Mouse (Mus musculus) midbrain, embryonic 12.5 days (tissue): ENCODE results near the gene Fbxl17. TPM values are rescaled to one million over a fixed set of nuclear protein-coding genes. Genes with fewer than 3 reads are reported as not detected.

Experiments
- ATAC-seq: fragments of 200-750 bp; cut with Nextera tagmentation; 2 replicates; pipeline ENCODE4 v1.8.0; 2017; ENCODE audit warnings: low read depth, moderate TSS enrichment, moderate library complexity; ENCODE audit not compliant: low FRiP score
- H3K27ac ChIP-seq: fragments of 300-500 bp; sonication (generic); replicated peaks from 2 replicates; pipeline ENCODE4 v1.5.1; 2016; ENCODE audit warnings: mild to moderate bottlenecking
- H3K27me3 ChIP-seq: fragments of 300-500 bp; sonication (generic); 2 replicates; pipeline ENCODE4 v1.6.1; 2016; ENCODE audit warnings: mild to moderate bottlenecking
- H3K36me3 ChIP-seq: fragments of 300-500 bp; sonication (generic); 2 replicates; pipeline ENCODE4 v1.6.1; 2016
- H3K4me1 ChIP-seq: fragments of 300-500 bp; sonication (generic); 2 replicates; pipeline ENCODE4 v1.6.1; 2016
- H3K4me2 ChIP-seq: fragments of 300-500 bp; sonication (generic); replicated peaks from 2 replicates; pipeline ENCODE4 v1.6.1; 2016; ENCODE audit warnings: mild to moderate bottlenecking, moderate library complexity
- H3K4me3 ChIP-seq: fragments of 300-500 bp; sonication (generic); 2 replicates; pipeline ENCODE4 v1.5.1; 2016; ENCODE audit warnings: mild to moderate bottlenecking
- H3K9ac ChIP-seq: fragments of 300-500 bp; sonication (generic); replicated peaks from 2 replicates; pipeline ENCODE4 v1.6.1; 2016; ENCODE audit warnings: mild to moderate bottlenecking, moderate library complexity
- H3K9me3 ChIP-seq: fragments of 300-500 bp; sonication (generic); 2 replicates; pipeline ENCODE4 v1.6.1; 2016; ENCODE audit warnings: mild to moderate bottlenecking
- WGBS: fragments of 180-500 bp; shearing (Covaris S2); methylation state at CpG from one replicate; pipeline ENCODE4 v1.1.7; 2016; 5-methylcytosine and 5-hydroxymethylcytosine counted together
- polyA plus RNA-seq: library from polyadenylated mRNA; unstranded; fragments of >200 nt; fragmentation: Nextera tagmentation; extraction: Ambion mirVana; gene quantifications from 2 replicates; pipeline ENCODE4 v1.2.1, GENCODE M21; 2016

The Fbxl17 gene
- polyA plus RNA-seq, 1 experiment from 2014 or later = 37.1 TPM

GRCm38 (mm10) chr17:63145311-63145741, 354.5 kb downstream of the Fbxl17 start:
- Histone ChIP-seq H3K27ac (peak overlapping the region; percentile 93), H3K36me3 (no peaks in the 10 kb centered on the region), H3K9ac (no peak overlapping the region), H3K4me3 (no peak overlapping the region), H3K9me3 (no peaks in the 10 kb centered on the region), H3K4me2 (peak overlapping the region; percentile 36), H3K4me1 (peaks cover 47% of the 10 kb centered on the region), H3K27me3 (peaks cover 11% of the 10 kb centered on the region)
- 20% methylated on average over 5 of the region's 5 CpGs for WGBS
- peak; percentile 91 for ATAC-seq

GRCm38 (mm10) chr17:63143825-63144224, 356.0 kb downstream of the Fbxl17 start:
- no peak overlapping the region for H3K9ac ChIP-seq
- whole genome bisulfite sequencing = 17% methylated on average over 7 of the region's 7 CpGs
- no peak for ATAC-seq
- peak overlapping the region; percentile 83 for H3K27ac ChIP-seq
- peak overlapping the region; percentile 37 for H3K4me2 ChIP-seq
- H3K4me3 ChIP-seq = no peak overlapping the region
- H3K4me1 ChIP-seq = peaks cover 45% of the 10 kb centered on the region
- H3K27me3 ChIP-seq = peaks cover 11% of the 10 kb centered on the region
- H3K36me3 ChIP-seq = no peaks in the 10 kb centered on the region
- no peaks in the 10 kb centered on the region for H3K9me3 ChIP-seq

GRCm38 (mm10) chr17:63134805-63135204, 365.0 kb downstream of the Fbxl17 start:
- H3K9me3 ChIP-seq = 0 out of 2 replicates have a peak, but pooled peaks cover 6% of the 10 kb centered on the region
- no peak overlapping the region for H3K9ac ChIP-seq
- peaks cover 3% of the 10 kb centered on the region; the same call in 1 of the 2 replicates for H3K36me3 ChIP-seq
- H3K4me2 ChIP-seq = no peak overlapping the region
- 87% methylated on average over 5 of the region's 5 CpGs for WGBS
- H3K27me3 ChIP-seq = no peaks in the 10 kb centered on the region
- no peak for ATAC-seq
- H3K4me1 ChIP-seq = 0 out of 2 replicates have a peak, but pooled peaks cover 3% of the 10 kb centered on the region
- H3K4me3 ChIP-seq = no peak overlapping the region
- H3K27ac ChIP-seq = no peak overlapping the region

- Histone ChIP-seq H3K9me3 (no peaks in the 10 kb centered on the region), H3K36me3 (no peaks in the 10 kb centered on the region), H3K9ac (no peak overlapping the region), H3K27me3 (no peaks in the 10 kb centered on the region), H3K27ac (no peak overlapping the region), H3K4me2 (no peak overlapping the region), H3K4me3 (no peak overlapping the region), H3K4me1 (peaks cover 7% of the 10 kb centered on the region; the same call in 1 of the 2 replicates)
- no peak for ATAC-seq
- WGBS = 76% methylated on average over 2 of the region's 2 CpGs
These were observed 377.4 kb downstream of the Fbxl17 start for GRCm38 (mm10) chr17:63122427-63122826.

GRCm38 (mm10) chr17:63119701-63120100, 380.1 kb downstream of the Fbxl17 start:
- Histone ChIP-seq H3K27me3 (0 out of 2 replicates have a peak, but pooled peaks cover 3% of the 10 kb centered on the region), H3K4me2 (no peak overlapping the region), H3K4me3 (no peak overlapping the region), H3K36me3 (no peaks in the 10 kb centered on the region), H3K27ac (no peak overlapping the region), H3K9me3 (no peaks in the 10 kb centered on the region), H3K9ac (no peak overlapping the region), H3K4me1 (peaks cover 7% of the 10 kb centered on the region; the same call in 1 of the 2 replicates)
- WGBS = 84% methylated on average over 3 of the region's 3 CpGs
- no peak for ATAC-seq

- no peak for ATAC-seq
- H3K9me3 ChIP-seq = no peaks in the 10 kb centered on the region
- no peak overlapping the region for H3K4me2 ChIP-seq
- no peak overlapping the region for H3K4me3 ChIP-seq
- peaks cover 6% of the 10 kb centered on the region; the same call in 1 of the 2 replicates for H3K27me3 ChIP-seq
- no peak overlapping the region for H3K9ac ChIP-seq
- 59% methylated on average over 7 of the region's 7 CpGs for WGBS
- H3K27ac ChIP-seq = no peak overlapping the region
- H3K4me1 ChIP-seq = peaks cover 7% of the 10 kb centered on the region; the same call in 1 of the 2 replicates
- no peaks in the 10 kb centered on the region for H3K36me3 ChIP-seq
These were observed 380.7 kb downstream of the Fbxl17 start for GRCm38 (mm10) chr17:63119077-63119476.

GRCm38 (mm10) chr17:63117130-63117529, 382.7 kb downstream of the Fbxl17 start:
- H3K4me1 ChIP-seq = peaks cover 7% of the 10 kb centered on the region; the same call in 1 of the 2 replicates
- H3K4me3 ChIP-seq = no peak overlapping the region
- no peak overlapping the region for H3K4me2 ChIP-seq
- WGBS = 63% methylated on average over 5 of the region's 5 CpGs
- no peaks in the 10 kb centered on the region for H3K9me3 ChIP-seq
- no peak overlapping the region for H3K9ac ChIP-seq
- no peak overlapping the region for H3K27ac ChIP-seq
- peaks cover 9% of the 10 kb centered on the region; the same call in 1 of the 2 replicates for H3K27me3 ChIP-seq
- ATAC-seq = no peak
- H3K36me3 ChIP-seq = no peaks in the 10 kb centered on the region

- H3K4me2 ChIP-seq = no peak overlapping the region
- H3K36me3 ChIP-seq = no peaks in the 10 kb centered on the region
- H3K27me3 ChIP-seq = peaks cover 9% of the 10 kb centered on the region; the same call in 1 of the 2 replicates
- no peak overlapping the region for H3K4me3 ChIP-seq
- no peak for ATAC-seq
- no peak overlapping the region for H3K27ac ChIP-seq
- no peak overlapping the region for H3K9ac ChIP-seq
- WGBS = 85% methylated on average over 19 of the region's 19 CpGs
- H3K4me1 ChIP-seq = peaks cover 24% of the 10 kb centered on the region
- H3K9me3 ChIP-seq = no peaks in the 10 kb centered on the region
These were observed 385.3 kb downstream of the Fbxl17 start for GRCm38 (mm10) chr17:63114399-63115085.

- whole genome bisulfite sequencing = 83% methylated on average over 5 of the region's 5 CpGs
- Histone ChIP-seq H3K9ac (no peak overlapping the region), H3K4me1 (peaks cover 22% of the 10 kb centered on the region), H3K27ac (no peak overlapping the region), H3K4me3 (no peak overlapping the region), H3K4me2 (no peak overlapping the region), H3K9me3 (no peaks in the 10 kb centered on the region), H3K36me3 (no peaks in the 10 kb centered on the region), H3K27me3 (peaks cover 9% of the 10 kb centered on the region; the same call in 1 of the 2 replicates)
- ATAC-seq = no peak
These were observed 387.0 kb downstream of the Fbxl17 start for GRCm38 (mm10) chr17:63112826-63113225.

GRCm38 (mm10) chr17:63110994-63111393, 388.8 kb downstream of the Fbxl17 start:
- H3K27ac ChIP-seq = no peak overlapping the region
- 0 out of 2 replicates have a peak overlapping the region, but pooled peaks have one; percentile 2 for H3K4me2 ChIP-seq
- no peaks in the 10 kb centered on the region for H3K36me3 ChIP-seq
- H3K4me3 ChIP-seq = no peak overlapping the region
- peaks cover 9% of the 10 kb centered on the region; the same call in 1 of the 2 replicates for H3K27me3 ChIP-seq
- WGBS = 10% methylated on average over 6 of the region's 6 CpGs
- peaks cover 26% of the 10 kb centered on the region for H3K4me1 ChIP-seq
- H3K9me3 ChIP-seq = no peaks in the 10 kb centered on the region
- no peak overlapping the region for H3K9ac ChIP-seq
- no peak for ATAC-seq

- no peak overlapping the region for H3K4me2 ChIP-seq
- no peak overlapping the region for H3K9ac ChIP-seq
- no peaks in the 10 kb centered on the region for H3K9me3 ChIP-seq
- 0 out of 2 replicates have a peak, but pooled peaks have one; percentile 27 for ATAC-seq
- H3K4me3 ChIP-seq = no peak overlapping the region
- H3K27me3 ChIP-seq = peaks cover 9% of the 10 kb centered on the region; the same call in 1 of the 2 replicates
- H3K27ac ChIP-seq = no peak overlapping the region
- peaks cover 26% of the 10 kb centered on the region for H3K4me1 ChIP-seq
- no peaks in the 10 kb centered on the region for H3K36me3 ChIP-seq
- WGBS = 32% methylated on average over 7 of the region's 7 CpGs
These were observed 389.5 kb downstream of the Fbxl17 start for GRCm38 (mm10) chr17:63110211-63110755.

- no peak overlapping the region for H3K9ac ChIP-seq
- ATAC-seq = no peak
- peaks cover 26% of the 10 kb centered on the region for H3K4me1 ChIP-seq
- no peaks in the 10 kb centered on the region for H3K9me3 ChIP-seq
- H3K4me2 ChIP-seq = no peak overlapping the region
- no peaks in the 10 kb centered on the region for H3K27me3 ChIP-seq
- H3K27ac ChIP-seq = 0 out of 2 replicates have a peak overlapping the region, but pooled peaks have one; percentile 15
- H3K4me3 ChIP-seq = no peak overlapping the region
- H3K36me3 ChIP-seq = no peaks in the 10 kb centered on the region
- WGBS = 41% methylated on average over 5 of the region's 5 CpGs
These were observed 391.8 kb downstream of the Fbxl17 start for GRCm38 (mm10) chr17:63108035-63108434.
